Mouse (Mus musculus) adrenal gland (tissue): ENCODE results near the gene Hdac7.

Experiments used
- intact Hi-C: fragments of 180-260 bp; cut with DNase I; formaldehyde crosslinking; loops from one replicate; pipeline ENCODE4 v1.15.1; 2025

The Hdac7 gene

DNA sequence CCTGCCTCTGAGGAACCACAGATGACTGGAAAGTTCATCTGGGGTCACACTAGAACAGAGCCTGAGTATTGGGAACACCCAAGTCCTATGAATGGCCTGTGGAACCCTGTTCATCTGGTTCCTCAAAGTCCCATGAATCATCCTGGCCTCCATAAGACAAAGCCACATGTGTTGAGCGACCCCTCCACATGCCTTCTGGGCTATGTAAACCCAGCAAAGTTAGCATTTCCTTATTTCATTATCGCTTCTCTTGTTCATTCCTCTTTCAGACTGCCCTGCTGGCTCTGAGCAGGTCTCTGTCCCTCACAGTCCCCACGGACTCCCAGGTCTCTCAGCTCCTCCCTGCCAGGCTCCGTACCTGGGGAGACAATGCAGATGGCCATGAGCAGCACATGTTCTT, 14.1 kb upstream of the Hdac7 start:
- intact Hi-C loops = loop anchor here (5.0 kb wide), 1 partner anchor 94 kb away; no protein-coding TSS in a partner anchor

DNA sequence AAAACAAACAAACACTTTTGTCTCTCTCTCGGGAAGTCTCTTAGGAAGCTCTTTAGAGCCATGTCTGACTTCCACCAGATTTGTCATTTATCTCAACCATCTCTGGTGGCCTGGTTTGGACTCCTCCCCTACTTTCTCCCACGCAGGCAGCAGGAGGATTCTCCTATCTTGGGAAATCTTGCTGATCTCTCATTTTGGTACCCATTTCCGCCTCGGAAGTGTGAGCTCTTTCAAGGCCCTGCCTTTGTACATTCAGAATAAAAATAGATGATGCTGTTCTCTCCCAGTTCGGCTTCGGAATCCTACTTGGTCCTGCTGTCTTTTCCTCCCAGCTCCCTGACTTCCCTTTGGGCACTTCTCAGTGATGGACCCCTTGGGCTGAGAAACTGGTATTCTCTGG, 10.2 kb upstream of the Hdac7 start:
- intact Hi-C loops = no loop called here

DNA sequence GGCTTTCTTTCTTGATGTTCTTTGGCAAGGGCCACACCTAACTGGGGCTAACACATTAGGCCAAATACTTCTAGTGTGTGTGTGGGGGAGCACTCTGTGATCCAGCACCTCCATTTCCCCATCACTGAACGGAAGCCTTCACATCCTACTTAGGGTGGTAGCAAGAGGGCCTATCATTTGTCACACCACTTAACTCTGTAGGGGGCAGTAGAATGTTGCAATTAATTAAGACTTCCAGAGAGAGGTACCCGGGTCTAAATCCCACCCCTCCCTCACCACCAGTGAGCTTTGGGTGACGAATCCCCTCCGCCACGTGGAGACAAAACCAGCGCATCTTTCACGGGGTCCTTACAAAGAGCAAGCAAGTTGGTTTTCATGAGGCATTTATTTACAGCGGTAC, 9.8 kb upstream of the Hdac7 start:
- intact Hi-C loops = no loop called here

DNA sequence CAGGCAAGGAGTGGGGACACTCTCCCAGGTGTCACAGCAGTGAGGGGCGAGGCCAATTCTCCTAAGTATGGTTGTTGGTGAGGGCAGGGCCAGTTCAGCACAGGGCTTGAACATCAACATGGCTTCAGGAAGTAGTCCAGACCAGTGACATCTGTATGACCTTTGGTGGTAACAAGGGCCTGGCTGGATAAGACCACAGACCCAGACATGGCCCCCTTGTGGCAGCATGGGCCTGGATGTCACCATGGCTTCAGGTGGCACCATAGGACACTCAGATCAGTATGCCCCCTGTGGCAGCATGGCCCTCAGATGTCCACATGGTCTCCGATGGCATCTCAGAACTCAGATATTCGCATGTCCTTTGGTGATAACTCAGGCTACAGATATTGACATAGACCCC, 8.0 kb upstream of the Hdac7 start:
- intact Hi-C loops = no loop called here

DNA sequence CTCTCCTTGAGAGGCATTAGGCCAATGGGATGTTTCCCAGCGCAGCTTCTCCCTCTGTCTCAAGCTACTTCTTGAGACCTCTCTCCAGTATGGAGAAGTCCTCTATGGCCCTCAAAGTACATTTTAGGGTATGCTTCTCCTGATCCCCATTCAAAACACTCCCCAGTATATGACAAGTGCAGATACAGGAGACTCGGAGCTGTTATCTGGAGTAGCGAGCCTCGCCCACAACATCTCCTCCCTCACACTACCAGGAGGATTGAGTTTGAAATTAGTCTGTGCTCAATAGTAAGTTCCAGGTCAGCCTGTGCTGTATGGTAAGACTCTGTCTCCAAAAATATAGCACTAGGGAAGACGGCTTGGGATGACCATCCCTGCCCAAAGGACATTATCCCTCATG, 6.7 kb upstream of the Hdac7 start:
- intact Hi-C loops = loop anchor here (2.0 kb wide), 1 partner anchor 132 kb away; no protein-coding TSS in a partner anchor

GRCm38 (mm10) chr15:97850441-97850840, 6.1 kb upstream of the Hdac7 start:
- intact Hi-C loops = loop anchor here (1.0 to 2.0 kb wide), 3 partner anchors 40 to 132 kb away; no protein-coding TSS in a partner anchor

DNA sequence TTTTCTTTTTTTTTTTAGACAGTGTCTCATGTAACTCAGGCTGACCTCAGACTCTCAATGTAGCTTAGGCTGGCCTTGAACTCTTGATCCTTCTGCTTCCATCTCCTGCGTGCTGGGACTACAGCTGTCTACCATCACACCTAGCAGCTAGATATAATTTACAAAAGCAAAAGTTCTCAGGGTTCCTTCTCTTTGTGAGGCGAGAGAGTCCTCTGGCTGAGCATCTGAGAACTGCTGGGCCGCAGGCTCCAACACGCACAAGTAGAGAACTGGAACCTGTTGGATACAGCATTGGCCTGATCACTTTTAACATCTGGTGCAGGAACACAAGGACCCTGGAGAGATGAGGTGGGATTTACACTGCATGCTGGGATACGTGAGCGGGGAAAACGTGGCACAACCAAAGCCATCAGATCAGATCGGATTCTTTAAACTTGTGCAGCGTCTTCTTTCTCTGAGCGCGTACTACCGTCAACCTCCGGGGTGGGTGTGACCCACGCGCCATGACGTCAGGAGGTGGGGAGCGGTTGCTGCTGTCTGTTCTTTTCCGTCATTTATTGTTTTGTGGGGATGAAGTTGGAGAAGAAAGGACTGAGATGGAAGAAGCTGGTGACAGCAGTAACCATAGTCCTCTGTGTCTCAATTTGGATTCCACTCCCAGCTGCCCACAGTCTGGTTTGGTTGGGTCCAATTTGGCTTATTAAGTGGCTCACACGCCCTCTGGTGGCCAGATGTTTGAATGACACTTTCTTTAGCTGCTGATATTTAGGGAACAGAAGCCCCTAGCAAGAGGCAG, 5.0 kb upstream of the Hdac7 start:
- intact Hi-C loops = no loop called here

DNA sequence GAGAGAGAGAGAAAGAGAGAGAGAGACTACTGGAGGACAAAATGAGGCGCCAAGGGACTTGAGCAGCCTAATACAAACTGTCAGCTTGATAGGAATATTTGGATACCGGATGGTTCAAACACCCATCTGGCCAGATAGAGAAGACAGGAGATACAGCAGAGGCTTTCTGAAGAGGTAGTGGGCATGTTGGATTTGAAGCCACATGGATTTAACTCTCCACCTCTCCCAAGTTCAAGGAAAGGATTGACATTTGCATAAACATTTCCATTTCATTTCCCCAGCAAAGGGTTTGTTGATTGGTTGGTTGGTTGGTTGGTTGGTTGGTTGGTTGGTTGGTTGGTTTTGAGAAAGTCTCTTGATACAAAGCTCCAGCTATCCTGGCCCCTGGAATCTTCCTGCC, 3.6 kb upstream of the Hdac7 start:
- intact Hi-C loops = no loop called here

GRCm38 (mm10) chr15:97847285-97847684, 3.0 kb upstream of the Hdac7 start:
- intact Hi-C loops = no loop called here

DNA sequence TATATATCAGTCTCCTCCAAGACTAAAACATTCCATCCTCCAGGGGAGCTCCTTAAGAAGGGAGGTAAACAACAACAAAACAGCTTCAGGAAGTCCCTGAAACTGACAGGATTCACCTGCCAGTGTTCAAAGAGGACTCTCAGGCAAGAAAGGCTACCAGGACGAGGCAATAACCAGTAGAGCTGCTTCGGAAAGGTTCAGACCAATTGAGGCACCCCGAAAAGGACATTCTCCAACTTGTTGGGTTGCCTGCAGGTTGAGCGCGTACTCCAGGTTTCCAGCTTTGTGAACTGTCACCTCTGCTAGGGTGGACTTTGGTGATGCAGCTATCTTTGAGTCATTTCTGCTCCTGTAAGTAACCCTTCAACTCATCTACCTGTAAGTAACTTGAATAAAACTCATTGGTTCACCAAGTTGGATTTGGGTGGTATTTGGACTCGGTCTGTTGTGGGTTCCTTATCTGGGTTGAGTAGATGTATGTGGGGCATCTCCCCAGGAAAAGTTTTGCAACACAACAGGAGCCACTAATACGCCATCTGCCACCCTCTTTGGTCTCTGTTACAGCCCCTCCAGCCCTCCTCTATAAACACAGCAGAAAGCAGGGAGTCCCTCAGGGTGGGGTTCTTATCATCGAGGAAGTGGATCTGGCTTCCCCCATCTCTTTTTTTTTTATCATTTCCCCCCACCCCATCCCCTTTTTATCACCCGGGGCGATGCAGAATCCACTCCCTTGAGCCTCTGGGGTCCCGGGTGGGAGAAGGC, 2.0 kb upstream of the Hdac7 start:
- intact Hi-C loops = no loop called here

- intact Hi-C loops = no loop called here
Observed at GRCm38 (mm10) chr15:97843247-97843651, 1.1 kb downstream of the Hdac7 start.

DNA sequence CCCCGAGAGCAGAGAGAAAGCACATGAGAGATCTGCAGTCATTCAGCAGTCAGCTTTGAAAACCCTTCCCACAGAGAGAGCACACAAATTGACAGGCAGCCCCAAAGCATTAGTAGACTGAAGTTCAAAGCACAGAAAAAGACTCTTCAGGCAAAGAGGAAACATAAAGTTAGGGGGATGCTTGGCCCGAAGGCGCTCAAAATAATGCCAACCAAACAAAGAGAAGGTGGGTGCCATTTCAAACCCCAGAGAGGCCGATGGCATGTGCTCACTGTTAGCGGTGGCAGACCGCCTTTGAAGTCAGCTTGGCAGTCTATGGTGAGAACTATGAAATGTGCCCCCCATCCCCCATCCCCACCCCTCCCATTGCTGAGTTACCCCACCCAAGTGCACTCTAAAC, 2.2 kb downstream of the Hdac7 start:
- intact Hi-C loops = no loop called here

- intact Hi-C loops = no loop called here
Observed at GRCm38 (mm10) chr15:97841383-97841782, 2.9 kb downstream of the Hdac7 start.

- intact Hi-C loops = no loop called here
Observed at GRCm38 (mm10) chr15:97840781-97841180, 3.5 kb downstream of the Hdac7 start.

GRCm38 (mm10) chr15:97839991-97840455, 4.3 kb downstream of the Hdac7 start:
- intact Hi-C loops = no loop called here

DNA sequence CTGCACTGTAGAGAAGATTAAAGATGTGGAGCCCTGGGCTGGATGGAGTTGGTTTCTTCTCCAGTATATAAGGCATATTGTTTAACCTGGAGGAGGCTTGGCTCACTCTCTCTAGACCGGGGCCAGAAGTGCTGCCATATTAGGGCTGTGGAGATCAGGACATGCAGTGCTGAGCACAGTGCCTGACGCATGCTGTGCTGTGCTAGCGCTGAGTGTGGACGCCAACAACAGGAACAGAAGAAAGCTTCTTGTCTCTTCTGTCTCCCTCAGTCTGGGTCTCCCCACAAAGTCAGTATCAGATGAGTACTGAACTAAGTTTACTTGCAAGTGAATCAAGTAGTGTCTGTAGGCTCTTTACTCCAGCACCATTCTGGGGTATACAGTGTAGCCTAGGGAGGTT, 4.8 kb downstream of the Hdac7 start:
- intact Hi-C loops = no loop called here

- intact Hi-C loops = no loop called here
Observed at GRCm38 (mm10) chr15:97839012-97839411, 5.3 kb downstream of the Hdac7 start.

GRCm38 (mm10) chr15:97838395-97838794, 5.9 kb downstream of the Hdac7 start:
- intact Hi-C loops = no loop called here

DNA sequence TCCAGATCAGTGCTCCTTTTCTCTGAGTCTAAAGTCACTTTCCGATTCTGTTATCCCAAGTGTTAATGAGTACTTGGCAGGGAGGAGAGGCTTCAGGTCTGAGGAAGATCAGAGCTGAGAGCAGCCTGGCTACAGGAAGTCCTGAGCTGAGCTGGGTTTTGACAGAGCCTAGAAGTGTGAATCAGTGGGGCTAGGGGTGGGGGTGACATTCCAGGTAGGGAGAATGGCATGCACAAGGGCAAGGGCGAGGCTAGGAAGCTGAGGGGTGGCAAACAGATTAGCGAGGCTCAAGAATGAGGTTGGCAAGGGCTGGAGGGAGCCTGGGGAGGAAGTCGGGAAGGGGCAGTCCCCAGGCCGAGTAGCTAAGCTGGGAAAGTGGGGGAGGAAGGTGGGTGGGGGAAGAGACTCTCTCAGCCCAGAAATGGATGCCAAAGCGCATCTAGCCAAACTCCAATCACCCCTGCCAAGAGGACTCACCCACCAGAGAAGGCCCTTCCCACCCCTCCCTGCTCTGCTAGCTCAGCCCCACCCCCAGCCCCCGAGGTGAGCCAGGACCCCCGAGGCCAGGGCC, 6.7 kb downstream of the Hdac7 start:
- intact Hi-C loops = no loop called here

GRCm38 (mm10) chr15:97836894-97837247, 7.4 kb downstream of the Hdac7 start:
- intact Hi-C loops = no loop called here

- intact Hi-C loops = no loop called here
Observed at GRCm38 (mm10) chr15:97836153-97836893, 8.0 kb downstream of the Hdac7 start.
